Mouse (Mus musculus) bone marrow, adult 2 months (tissue): ENCODE measurements at regions not wholly inside any gene's neighbourhood (a gene's known extent, or its start where the extent isn't known, plus 50 kb on each side); places are given as distances from the start of the nearest gene placed in this dataset.

ENCODE experiments used
- CTCF ChIP-seq: fragments of 200-500 bp; IDR thresholded peaks from 2 replicates; pipeline ENCODE4 v1.5.1; 2011; ENCODE audit warnings: low read length, control low read depth; ENCODE audit not compliant: control insufficient read depth, insufficient read depth
- POLR2A ChIP-seq: fragments of 200-500 bp; IDR thresholded peaks from 2 replicates; pipeline ENCODE4 v1.6.1; 2011; ENCODE audit warnings: low read depth, mild to moderate bottlenecking, control low read depth, low read length, borderline replicate concordance; ENCODE audit not compliant: control insufficient read depth

- TF ChIP-seq CTCF (no peak), POLR2A (no peak)
These were observed 184.8 kb downstream of the Srek1 start for GRCm38 (mm10) chr13:103589646-103590045.
